In the genomic region with DNA sequence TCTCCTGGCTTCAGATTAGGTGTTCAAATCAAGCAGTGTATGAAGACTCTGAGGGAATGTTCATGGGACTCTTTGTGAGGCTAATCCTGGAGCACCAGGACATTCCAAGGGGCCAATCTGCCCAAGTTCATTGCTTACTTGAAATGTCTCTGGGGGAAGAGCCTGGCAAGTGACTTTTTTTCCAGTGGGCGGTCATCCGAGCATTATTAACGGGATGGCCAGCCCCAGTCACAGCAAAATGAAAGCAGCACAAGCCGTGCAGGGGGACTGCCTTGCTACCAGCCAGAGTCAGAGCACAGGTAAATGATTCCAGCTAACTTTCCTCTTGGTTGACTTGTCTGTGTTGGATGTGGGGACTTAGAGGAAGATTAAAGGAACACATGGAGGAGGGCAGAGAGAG, we compare ENCODE assay signal across 10 mouse cellular contexts.
DNase-seq lines count a peak whose midpoint lies in the region; ATAC-seq and TF ChIP-seq lines count a peak whose summit lies in the region.
"Had no signal": no experiment of that assay in that cellular context is flagged by ENCODE, and none has a peak within 500 bp of the region (broad histone marks: within the 10 kb centered on the region; RNA-seq: fewer than 3 reads in every experiment).

No protein-coding gene starts in this region.

- intact Hi-C loops in gastrocnemius, adult 2 months (cut with DNase I) = no loop called here

- DNase-seq in gastrocnemius, adult 2 months = peak; percentile 27
- no peak for DNase-seq in gastrocnemius, postnatal 25 days
- DNase-seq in testis, postnatal 14 days (ENCODE audit: low spot score) = no peak
- DNase-seq in limb, embryonic 10.5 days (ENCODE audit: low spot score) = no peak
- no peak for DNase-seq in left cerebral cortex, adult 9 months (ENCODE audit: low spot score in 2 of 2)
- DNase-seq: thymus, adult 2 months had no signal

- no peak for TF ChIP-seq POLR2A in testis, adult 2 months (IDR thresholded peaks at IDR 0.05; ENCODE audit: control insufficient read depth, low read depth, low read length)

- H3K36me3 ChIP-seq in testis, adult 2 months (ENCODE audit: control insufficient read depth, insufficient read depth, low read length) = no peaks in the 10 kb centered on the region
- no peaks in the 10 kb centered on the region for H3K36me3 ChIP-seq in limb, embryonic 10.5 days
- H3K36me3 ChIP-seq: midbrain, embryonic 15.5 days had no signal

- 74% methylated on average over 4 of the region's 4 CpGs for WGBS in limb, embryonic 10.5 days

- H3K27ac ChIP-seq in gastrocnemius, adult 2 months = no peak overlapping the region
- H3K27ac ChIP-seq in testis, adult 2 months (ENCODE audit: control insufficient read depth, insufficient read depth, low read depth, low read length) = peak overlapping the region; percentile 29
- H3K27ac ChIP-seq in limb, embryonic 10.5 days = 0 out of 2 replicates have a peak overlapping the region, but pooled peaks have one; percentile 25
- H3K27ac ChIP-seq: midbrain, embryonic 15.5 days had no signal

- no peaks in the 10 kb centered on the region for H3K27me3 ChIP-seq in testis, adult 2 months (ENCODE audit: control insufficient read depth, insufficient read depth, low read length)
- no peaks in the 10 kb centered on the region for H3K27me3 ChIP-seq in limb, embryonic 10.5 days (ENCODE audit: low read depth, poor library complexity, severe bottlenecking)
- H3K27me3 ChIP-seq: midbrain, embryonic 15.5 days had no signal

- no peaks in the 10 kb centered on the region for H3K4me1 ChIP-seq in testis, adult 2 months (ENCODE audit: control insufficient read depth, insufficient read depth, low read length)
- H3K4me1 ChIP-seq in limb, embryonic 10.5 days = peaks cover 7% of the 10 kb centered on the region
- H3K4me1 ChIP-seq: midbrain, embryonic 15.5 days had no signal

- ATAC-seq in megakaryocyte, adult 5-6 weeks (ENCODE audit: poor library complexity, severe bottlenecking) = no peak
- ATAC-seq in frontal cortex, adult (ENCODE audit: low TSS enrichment) = no peak
- ATAC-seq: midbrain, embryonic 15.5 days had no signal

- no peaks in the 10 kb centered on the region for H3K9me3 ChIP-seq in limb, embryonic 10.5 days (replicated peaks)
- H3K9me3 ChIP-seq: midbrain, embryonic 15.5 days had no signal

- no peak for TF ChIP-seq CTCF in gastrocnemius, adult 2 months (IDR thresholded peaks at IDR 0.05)
- no peak for TF ChIP-seq CTCF in testis, adult 2 months (IDR thresholded peaks at IDR 0.05; ENCODE audit: control insufficient read depth, insufficient read depth, insufficient replicate concordance, low read depth, low read length)

- H3K4me3 ChIP-seq in gastrocnemius, adult 2 months = peak overlapping the region; percentile 56
- H3K4me3 ChIP-seq in testis, adult 2 months (ENCODE audit: control insufficient read depth, low read depth, low read length) = no peak overlapping the region
- H3K4me3 ChIP-seq in limb, embryonic 10.5 days = no peak overlapping the region
- H3K4me3 ChIP-seq: midbrain, embryonic 15.5 days had no signal
